Mouse (Mus musculus) testis, adult 2 months (tissue): ENCODE measurements around the gene Usp12.

Source experiments
- CTCF ChIP-seq: fragments of 200-500 bp; IDR thresholded peaks from 2 replicates; pipeline ENCODE4 v1.5.1; 2012; ENCODE audit warnings: low read depth, mild to moderate bottlenecking, inconsistent platforms, low read length, moderate library complexity; ENCODE audit not compliant: control insufficient read depth, insufficient read depth, insufficient replicate concordance
- POLR2A ChIP-seq: fragments of 200-500 bp; IDR thresholded peaks from 2 replicates; pipeline ENCODE4 v1.6.1; 2012; ENCODE audit warnings: low read depth, mild to moderate bottlenecking, inconsistent platforms, low read length, moderate library complexity; ENCODE audit not compliant: control insufficient read depth

DNA sequence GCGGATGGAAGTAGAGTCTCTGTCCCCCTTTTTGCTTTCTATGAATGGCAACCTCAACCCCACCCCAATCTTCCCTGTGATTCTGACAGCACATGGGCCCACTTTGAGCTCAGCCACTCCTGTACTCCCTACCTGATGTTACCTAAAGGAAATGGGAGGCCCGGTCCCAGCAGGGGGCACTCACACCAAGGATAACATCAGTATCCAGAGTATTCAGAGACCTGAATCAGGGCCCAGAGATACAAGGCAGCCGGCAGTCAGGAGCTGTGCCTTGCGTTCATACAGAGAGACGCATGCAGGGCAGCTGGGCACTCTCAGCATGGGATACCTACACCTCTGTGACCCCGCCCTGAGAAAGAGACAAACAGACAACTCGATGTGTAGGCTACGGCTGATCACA is 103.1 kb downstream of the Usp12 start:
- TF ChIP-seq POLR2A (no peak), CTCF (no peak)
